Mouse (Mus musculus) liver, embryonic 11.5 days (tissue): Measurements from ENCODE around the gene Olfr972. TPM values are rescaled to one million over a fixed set of nuclear protein-coding genes. Genes with fewer than 3 reads are reported as not detected.
"Not testable (repeated sequence)": the region's sequence is repeated elsewhere in the genome, so short reads cannot be mapped to it uniquely, and the experiment has no call there.

Experiments used
- ATAC-seq: fragments of 200-750 bp; cut with Nextera tagmentation; replicated peaks from 2 replicates; pipeline ENCODE4 v1.8.0; 2017; ENCODE audit warnings: moderate number of reproducible peaks, mild to moderate bottlenecking, moderate TSS enrichment, moderate library complexity; ENCODE audit not compliant: low FRiP score
- DNase-seq: peaks from one replicate; pipeline ENCODE4 v3.0.0-alpha.2; 2017; ENCODE audit warnings: low spot score
- H3K27ac ChIP-seq: fragments of 300-500 bp; sonication (generic); 2 replicates; pipeline ENCODE4 v1.5.1; 2014; ENCODE audit warnings: mild to moderate bottlenecking, low read depth, low read length, control low read depth
- H3K27me3 ChIP-seq: fragments of 300-500 bp; sonication (generic); replicated peaks from 2 replicates; pipeline ENCODE4 v1.6.1; 2014; ENCODE audit warnings: low read length, mixed read lengths; ENCODE audit not compliant: control insufficient read depth, insufficient read depth
- H3K36me3 ChIP-seq: fragments of 300-500 bp; sonication (generic); 2 replicates; pipeline ENCODE4 v1.6.1; 2014; ENCODE audit warnings: mild to moderate bottlenecking, low read length, moderate library complexity, mixed read lengths; ENCODE audit not compliant: control insufficient read depth, insufficient read depth
- H3K4me1 ChIP-seq: fragments of 300-500 bp; sonication (generic); replicated peaks from 2 replicates; pipeline ENCODE4 v1.6.1; 2014; ENCODE audit warnings: low read length, mixed read lengths; ENCODE audit not compliant: control insufficient read depth, insufficient read depth
- H3K4me2 ChIP-seq: fragments of 300-500 bp; sonication (generic); 2 replicates; pipeline ENCODE4 v1.6.1; 2014; ENCODE audit warnings: mild to moderate bottlenecking, control low read depth, moderate library complexity
- H3K4me3 ChIP-seq: fragments of 300-500 bp; sonication (generic); 2 replicates; pipeline ENCODE4 v1.5.1; 2014; ENCODE audit warnings: low read depth, low read length, control low read depth
- H3K9ac ChIP-seq: fragments of 300-500 bp; sonication (generic); 2 replicates; pipeline ENCODE4 v1.6.1; 2014; ENCODE audit warnings: low read depth, low read length, control low read depth
- H3K9me3 ChIP-seq: fragments of 300-500 bp; sonication (generic); 2 replicates; pipeline ENCODE4 v1.6.1; 2016; ENCODE audit warnings: low read length, inconsistent platforms, mixed read lengths; ENCODE audit not compliant: control insufficient read depth
- WGBS: fragments of 180-500 bp; shearing (Covaris S2); extraction: QIAGEN DNeasy Blood & Tissue Kit; methylation state at CpG from one replicate; pipeline ENCODE4 v1.1.7; 2014; 5-methylcytosine and 5-hydroxymethylcytosine counted together
- polyA plus RNA-seq: library from polyadenylated mRNA; unstranded; fragments of >200 nt; fragmentation: Nextera tagmentation; extraction: Ambion mirVana; gene quantifications from 2 replicates; pipeline ENCODE4 v1.2.1, GENCODE M21; 2014

The Olfr972 gene
- not detected in 2 replicates for polyA plus RNA-seq

DNA sequence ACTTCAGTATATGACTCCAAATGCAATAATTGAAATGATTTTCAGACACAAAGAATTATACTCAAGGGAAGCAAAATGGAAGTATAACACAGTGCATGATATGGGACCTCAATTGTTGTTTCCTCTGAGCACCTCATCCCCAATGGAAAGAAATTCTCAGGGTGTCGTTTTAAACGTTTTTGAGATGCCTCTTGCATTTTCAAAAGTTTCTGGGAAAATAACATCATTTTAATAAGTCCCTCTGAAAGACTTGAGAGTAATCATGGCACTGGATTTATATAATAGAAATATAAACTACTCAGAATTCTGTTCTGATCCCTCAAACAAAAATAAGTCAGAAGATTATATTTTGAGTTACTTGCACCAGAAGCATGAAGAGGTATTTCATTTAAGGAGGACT lies at the start of gene Olfr972:
Gene Olfr972, plus strand, starts transcription at position 301 of the 400 bp plus-strand sequence.
- Histone ChIP-seq H3K9me3 (no peaks in the 10 kb centered on the region), H3K27me3 (no peaks in the 10 kb centered on the region), H3K4me1 (no peaks in the 10 kb centered on the region), H3K4me3 (no peak within 1 kb of the TSS), H3K27ac (no peak within 1 kb of the TSS), H3K9ac (no peak within 1 kb of the TSS), H3K36me3 (no peaks in the 10 kb centered on the region), H3K4me2 (no peak within 1 kb of the TSS)
- 62% methylated on average over 2 of the region's 2 CpGs for WGBS
- no peak for DNase-seq
- no peak for ATAC-seq

DNA sequence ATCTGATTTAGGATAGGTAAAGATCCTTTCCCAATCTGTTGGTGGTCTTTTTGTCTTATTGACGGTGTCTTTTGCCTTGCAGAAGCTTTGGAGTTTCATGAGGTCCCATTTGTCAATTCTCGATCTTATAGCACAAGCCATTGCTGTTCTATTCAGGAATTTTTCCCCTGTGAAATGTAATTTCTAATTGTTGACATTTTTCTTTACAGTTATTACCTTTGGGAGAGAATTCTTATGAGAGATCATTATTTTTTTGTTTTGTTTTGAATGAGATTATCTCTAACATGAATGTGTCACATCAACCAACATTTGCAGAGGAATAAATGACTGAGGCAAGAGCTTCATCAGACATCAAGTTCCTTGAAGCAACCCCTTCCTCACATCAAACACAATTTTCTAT lies 29.6 kb upstream of the Olfr972 start, which contains the start of gene Olfr971:
Gene Olfr971, plus strand, starts transcription at position 301 of the 400 bp plus-strand sequence.
- not testable (repeated sequence) for H3K27me3 ChIP-seq, H3K27ac ChIP-seq, H3K4me3 ChIP-seq, H3K36me3 ChIP-seq, H3K9me3 ChIP-seq, H3K4me2 ChIP-seq, H3K4me1 ChIP-seq, DNase-seq, ATAC-seq, H3K9ac ChIP-seq
- WGBS = 88% methylated on average over 1 of the region's 2 CpGs

DNA sequence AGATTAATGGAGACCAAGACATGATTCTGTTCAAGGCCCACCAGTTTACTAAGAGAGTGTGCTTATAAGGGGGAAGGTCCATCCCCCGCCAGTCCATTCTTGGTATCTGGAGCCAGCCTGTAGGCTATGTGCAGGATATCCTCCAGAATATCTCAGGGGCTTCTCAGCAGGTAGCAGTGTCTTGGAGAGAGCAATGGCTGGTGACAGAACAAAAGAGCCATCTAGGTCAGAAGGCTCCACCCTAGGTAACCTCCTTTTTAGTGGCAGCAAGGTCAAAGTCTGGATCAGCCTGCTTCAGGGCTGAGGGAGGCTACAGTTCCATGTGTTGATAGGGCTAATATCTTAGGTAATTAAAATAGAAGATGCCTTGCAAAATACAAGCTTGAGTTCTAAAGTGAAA lies 5.8 kb downstream of the Olfr972 start:
- WGBS = 70% methylated on average over 1 of the region's 1 CpGs
- DNase-seq, ATAC-seq: not testable (repeated sequence)

DNA sequence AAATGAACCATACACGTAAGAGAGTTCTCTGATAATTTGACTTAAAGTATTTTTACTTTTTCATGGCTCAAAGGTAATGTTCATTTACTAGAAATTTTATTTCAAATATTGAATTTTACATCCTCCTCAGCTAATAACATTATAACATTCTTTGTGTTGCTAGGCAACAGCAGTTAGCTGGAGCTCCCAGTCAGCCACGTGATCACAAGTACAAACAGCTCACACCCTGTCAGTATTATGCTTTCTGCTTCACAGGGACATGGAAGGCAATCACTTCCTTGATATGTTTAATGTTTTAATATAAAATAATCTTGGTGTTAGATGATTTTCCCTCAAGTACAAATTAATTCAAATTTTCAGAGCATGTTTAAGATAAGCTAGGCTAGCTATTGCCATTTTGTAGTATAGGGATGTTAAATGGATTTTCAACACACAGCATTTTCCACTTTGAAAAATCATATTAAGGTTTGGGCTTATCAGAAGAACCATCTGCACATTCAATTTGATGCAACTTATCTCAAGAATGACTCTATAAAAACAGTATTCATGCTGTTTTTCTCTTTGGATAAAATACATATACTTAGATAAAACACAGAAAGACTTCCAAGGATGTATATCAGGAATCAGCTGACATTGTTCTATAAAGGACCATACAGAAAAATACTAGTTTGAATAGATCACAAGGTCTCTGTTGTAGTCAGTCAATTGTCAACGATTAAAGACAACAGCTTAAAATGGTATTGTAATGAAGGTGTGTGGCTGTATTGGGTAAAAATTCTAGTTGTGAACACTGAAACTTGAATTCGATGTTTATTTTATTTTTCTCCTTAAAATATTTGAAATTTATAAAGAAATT lies 11.5 kb downstream of the Olfr972 start:
- not testable (repeated sequence) for H3K36me3 ChIP-seq, H3K9ac ChIP-seq, H3K9me3 ChIP-seq, H3K4me1 ChIP-seq, H3K4me2 ChIP-seq, H3K4me3 ChIP-seq, H3K27me3 ChIP-seq, H3K27ac ChIP-seq, ATAC-seq, DNase-seq
- no CpG with 5 or more reads among the region's 4 CpGs for WGBS

More for the DNA sequence above, 5.8 kb downstream of the Olfr972 start:
- H3K36me3 ChIP-seq, H3K4me2 ChIP-seq, H3K9me3 ChIP-seq, H3K4me1 ChIP-seq, H3K27me3 ChIP-seq, H3K27ac ChIP-seq, H3K9ac ChIP-seq, H3K4me3 ChIP-seq: not testable (repeated sequence)

DNA sequence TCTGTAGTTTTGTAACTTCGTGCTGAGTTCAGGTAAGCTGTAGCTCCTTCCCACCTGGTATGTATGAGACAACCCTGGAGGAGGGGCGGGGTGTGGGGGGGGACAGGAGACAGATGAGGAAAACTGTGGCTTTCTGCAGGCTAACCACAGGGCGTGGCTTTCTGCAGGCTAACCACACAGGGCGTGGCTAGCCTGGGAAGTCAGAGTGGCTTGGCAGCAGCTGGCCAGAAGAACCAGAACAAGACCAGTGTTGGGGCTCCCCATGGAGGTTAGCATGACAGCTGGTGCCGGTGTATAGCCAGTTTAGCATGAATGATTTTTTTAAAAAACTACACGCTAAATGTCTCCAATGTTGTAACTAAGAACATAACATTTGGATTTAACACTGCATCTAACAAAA lies 38.9 kb downstream of the Olfr972 start:
- Histone ChIP-seq H3K4me3 (no peak overlapping the region), H3K4me1 (no peaks in the 10 kb centered on the region), H3K9ac (no peak overlapping the region), H3K9me3 (no peaks in the 10 kb centered on the region), H3K27ac (no peak overlapping the region), H3K27me3 (no peaks in the 10 kb centered on the region), H3K4me2 (no peak overlapping the region), H3K36me3 (no peaks in the 10 kb centered on the region)
- ATAC-seq (no peak; the same call in 1 of the 2 replicates), DNase-seq (no peak)
- 44% methylated on average over 6 of the region's 6 CpGs for WGBS

DNA sequence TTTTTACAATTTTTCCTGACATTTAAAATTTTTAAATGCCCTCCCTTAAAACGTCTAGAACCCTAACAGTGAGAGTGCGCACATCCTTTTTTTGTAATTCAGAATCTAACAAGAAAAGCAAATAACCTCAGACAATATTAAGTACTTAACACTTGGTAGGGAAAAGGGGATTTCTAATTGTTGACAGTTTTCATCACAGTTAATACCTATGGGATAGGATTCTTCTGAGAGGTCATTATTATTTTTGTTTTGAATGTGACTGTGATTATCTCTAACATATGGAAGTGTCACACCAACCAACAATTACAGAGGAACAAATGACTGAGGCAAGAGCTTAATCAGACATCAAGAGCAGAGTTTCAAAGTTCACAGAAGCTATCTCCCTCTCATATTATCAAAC lies 40.8 kb downstream of the Olfr972 start, which contains the start of gene Olfr229:
Gene Olfr229, plus strand, starts transcription at position 301 of the 400 bp plus-strand sequence.
- Histone ChIP-seq H3K27me3 (no peaks in the 10 kb centered on the region), H3K36me3 (no peaks in the 10 kb centered on the region), H3K4me2 (no peak within 1 kb of the TSS), H3K4me3 (no peak within 1 kb of the TSS), H3K27ac (no peak within 1 kb of the TSS), H3K9me3 (no peaks in the 10 kb centered on the region), H3K9ac (no peak within 1 kb of the TSS), H3K4me1 (no peaks in the 10 kb centered on the region)
- ATAC-seq (no peak), DNase-seq (no peak)
- 66% methylated on average over 2 of the region's 2 CpGs for WGBS

DNA sequence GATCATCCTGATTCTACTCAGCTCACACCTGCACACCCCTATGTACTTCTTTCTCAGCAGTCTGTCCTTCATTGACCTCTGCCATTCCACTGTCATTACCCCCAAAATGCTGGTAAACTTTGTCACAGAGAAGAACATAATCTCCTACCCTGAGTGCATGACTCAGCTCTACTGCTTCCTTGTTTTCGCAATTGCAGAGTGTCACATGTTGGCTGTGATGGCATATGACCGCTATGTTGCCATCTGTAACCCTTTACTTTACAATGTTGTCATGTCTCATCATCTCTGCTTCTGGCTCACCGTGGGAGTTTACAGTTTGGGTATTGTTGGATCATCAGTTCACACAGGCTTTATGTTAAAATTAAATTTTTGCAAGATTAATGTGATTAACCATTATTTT lies 43.7 kb downstream of the Olfr972 start:
- Histone ChIP-seq H3K9ac (no peak overlapping the region), H3K27me3 (no peaks in the 10 kb centered on the region), H3K9me3 (no peaks in the 10 kb centered on the region), H3K27ac (no peak overlapping the region), H3K4me2 (no peak overlapping the region), H3K4me1 (no peaks in the 10 kb centered on the region), H3K4me3 (no peak overlapping the region), H3K36me3 (no peaks in the 10 kb centered on the region)
- ATAC-seq = no peak
- DNase-seq = no peak
- WGBS = 77% methylated on average over 3 of the region's 3 CpGs
